Mouse (Mus musculus): Measurements from ENCODE around the gene Eprs.

Eprs gene

GRCm38 (mm10) chr1:185451077-185451476 is 88.2 kb downstream of the Eprs start:
- DNase-seq (ENCODE audit: low spot score) = no peak

- DNase-seq (ENCODE audit: low spot score) = no peak
Observed at GRCm38 (mm10) chr1:185451495-185451894, 88.7 kb downstream of the Eprs start.

- DNase-seq (ENCODE audit: low spot score) = no peak
Observed at GRCm38 (mm10) chr1:185452461-185452860, 89.6 kb downstream of the Eprs start.

GRCm38 (mm10) chr1:185454144-185454543 is 91.3 kb downstream of the Eprs start:
- DNase-seq (ENCODE audit: low spot score) = no peak

GRCm38 (mm10) chr1:185454575-185454954 is 91.7 kb downstream of the Eprs start, which contains the start of gene Slc30a10:
Slc30a10 (plus strand) TSS chr1:185454848.
- no peak for DNase-seq (ENCODE audit: low spot score)

GRCm38 (mm10) chr1:185454955-185455701 is 92.3 kb downstream of the Eprs start:
- no peak for DNase-seq (ENCODE audit: low spot score)

- DNase-seq (ENCODE audit: low spot score) = no peak
Observed at GRCm38 (mm10) chr1:185456327-185456726, 93.5 kb downstream of the Eprs start.

- DNase-seq (ENCODE audit: low spot score) = no peak
Observed at GRCm38 (mm10) chr1:185460096-185460495, 97.3 kb downstream of the Eprs start.

GRCm38 (mm10) chr1:185462889-185463288 is 100.0 kb downstream of the Eprs start:
- DNase-seq (ENCODE audit: low spot score) = no peak

- DNase-seq (ENCODE audit: low spot score) = no peak
Observed at GRCm38 (mm10) chr1:185469551-185470021, 106.7 kb downstream of the Eprs start.

GRCm38 (mm10) chr1:185472025-185472720 is 109.3 kb downstream of the Eprs start:
- no peak for DNase-seq (ENCODE audit: low spot score)

- DNase-seq (ENCODE audit: low spot score) = no peak
Observed at GRCm38 (mm10) chr1:185472730-185473129, 109.9 kb downstream of the Eprs start.

- no peak for DNase-seq (ENCODE audit: low spot score)
Observed at GRCm38 (mm10) chr1:185473437-185473836, 110.6 kb downstream of the Eprs start.

Data from ovary, adult 18-20 months (tissue).